Mouse (Mus musculus): ENCODE measurements at regions not wholly inside any gene's neighbourhood (a gene's known extent, or its start where the extent isn't known, plus 50 kb on each side); places are given as distances from the start of the nearest gene placed in this dataset.
"Not testable (repeated sequence)": the region's sequence is repeated elsewhere in the genome, so short reads cannot be mapped to it uniquely, and the experiment has no call there.

GRCm38 (mm10) chr6:53233777-53234176 lies 53.3 kb upstream of the Creb5 start:
- DNase-seq (ENCODE audit: low spot score), result no peak

GRCm38 (mm10) chr6:53232616-53233015 lies 54.5 kb upstream of the Creb5 start:
- no peak for DNase-seq (ENCODE audit: low spot score)

- no peak for DNase-seq (ENCODE audit: low spot score)
Observed at GRCm38 (mm10) chr6:53229350-53229749, 57.7 kb upstream of the Creb5 start.

GRCm38 (mm10) chr6:53222104-53222503 lies 65.0 kb upstream of the Creb5 start:
- DNase-seq (ENCODE audit: low spot score), result no peak

- DNase-seq (ENCODE audit: low spot score), result no peak
Observed at GRCm38 (mm10) chr6:53221668-53222005, 65.4 kb upstream of the Creb5 start.

GRCm38 (mm10) chr6:53220784-53221667 lies 66.0 kb upstream of the Creb5 start:
- no peak for DNase-seq (ENCODE audit: low spot score)

- no peak for DNase-seq (ENCODE audit: low spot score)
Observed at GRCm38 (mm10) chr6:53218871-53219286, 68.2 kb upstream of the Creb5 start.

- peak; percentile 17 for DNase-seq (ENCODE audit: low spot score)
Observed at GRCm38 (mm10) chr6:53217234-53218015, 69.6 kb upstream of the Creb5 start.

- DNase-seq (ENCODE audit: low spot score), result no peak
Observed at GRCm38 (mm10) chr6:53216715-53217114, 70.4 kb upstream of the Creb5 start.

- DNase-seq (ENCODE audit: low spot score), result no peak
Observed at GRCm38 (mm10) chr6:53211420-53211819, 75.7 kb upstream of the Creb5 start.

GRCm38 (mm10) chr6:53209398-53209797 lies 77.7 kb upstream of the Creb5 start:
- DNase-seq (ENCODE audit: low spot score), result no peak

GRCm38 (mm10) chr6:53208474-53208873 lies 78.6 kb upstream of the Creb5 start:
- DNase-seq (ENCODE audit: low spot score), result no peak

- DNase-seq (ENCODE audit: low spot score), result no peak
Observed at GRCm38 (mm10) chr6:53207781-53208180, 79.3 kb upstream of the Creb5 start.

- DNase-seq (ENCODE audit: low spot score), result no peak
Observed at GRCm38 (mm10) chr6:53207361-53207760, 79.7 kb upstream of the Creb5 start.

GRCm38 (mm10) chr6:53201281-53201956 lies 85.7 kb upstream of the Creb5 start:
- no peak for DNase-seq (ENCODE audit: low spot score)

- no peak for DNase-seq (ENCODE audit: low spot score)
Observed at GRCm38 (mm10) chr6:53199474-53199873, 87.6 kb upstream of the Creb5 start.

- not testable (repeated sequence) for DNase-seq (ENCODE audit: low spot score)
Observed at GRCm38 (mm10) chr6:53182131-53182530, 104.9 kb upstream of the Creb5 start.

- no peak for DNase-seq (ENCODE audit: low spot score)
Observed at GRCm38 (mm10) chr6:53164423-53164841, 96.0 kb upstream of the Jazf1 start.

- no peak for DNase-seq (ENCODE audit: low spot score)
Observed at GRCm38 (mm10) chr6:53163091-53163490, 94.7 kb upstream of the Jazf1 start.

GRCm38 (mm10) chr6:53161627-53162026 lies 93.2 kb upstream of the Jazf1 start:
- no peak for DNase-seq (ENCODE audit: low spot score)

GRCm38 (mm10) chr6:53154621-53155020 lies 86.2 kb upstream of the Jazf1 start:
- peak; percentile 9 for DNase-seq (ENCODE audit: low spot score)

- no peak for DNase-seq (ENCODE audit: low spot score)
Observed at GRCm38 (mm10) chr6:53147478-53147877, 79.0 kb upstream of the Jazf1 start.
